Mouse (Mus musculus) right cerebral cortex, postnatal 36 days (tissue): ENCODE results near the gene Wasf2.
"Not testable (repeated sequence)": the region's sequence is repeated elsewhere in the genome, so short reads cannot be mapped to it uniquely, and the experiment has no call there.

Experiments
- DNase-seq, 2 experiments: peaks; one replicate each; pipeline ENCODE4 v3.0.0; 2022; ENCODE audit warnings: low spot score in 2 of 2, mixed read lengths in 1 of 2

Wasf2 gene

GRCm38 (mm10) chr4:133096671-133097070, 33.6 kb upstream of the Wasf2 start:
- DNase-seq = not testable (repeated sequence)

GRCm38 (mm10) chr4:133101751-133102150, 28.6 kb upstream of the Wasf2 start:
- DNase-seq = no peak

- no peak for DNase-seq
These were observed 26.6 kb upstream of the Wasf2 start for GRCm38 (mm10) chr4:133103525-133104193.

GRCm38 (mm10) chr4:133104194-133104569, 26.1 kb upstream of the Wasf2 start:
- DNase-seq = no peak

GRCm38 (mm10) chr4:133106691-133107090, 23.6 kb upstream of the Wasf2 start:
- no peak for DNase-seq

- no peak for DNase-seq
These were observed 22.5 kb upstream of the Wasf2 start for GRCm38 (mm10) chr4:133107788-133108281.

GRCm38 (mm10) chr4:133108481-133109334, 21.6 kb upstream of the Wasf2 start:
- no peak for DNase-seq

GRCm38 (mm10) chr4:133109335-133109801, 20.9 kb upstream of the Wasf2 start:
- DNase-seq = no peak

GRCm38 (mm10) chr4:133112175-133112838, 18.0 kb upstream of the Wasf2 start:
- no peak for DNase-seq

GRCm38 (mm10) chr4:133113351-133113882, 16.9 kb upstream of the Wasf2 start:
- DNase-seq = no peak

GRCm38 (mm10) chr4:133114762-133115161, 15.5 kb upstream of the Wasf2 start:
- DNase-seq = no peak

GRCm38 (mm10) chr4:133115721-133116429, 14.4 kb upstream of the Wasf2 start:
- DNase-seq = no peak

- no peak for DNase-seq
These were observed 13.4 kb upstream of the Wasf2 start for GRCm38 (mm10) chr4:133116756-133117470.

GRCm38 (mm10) chr4:133117556-133118411, 12.5 kb upstream of the Wasf2 start:
- no peak for DNase-seq

GRCm38 (mm10) chr4:133118775-133119375, 11.4 kb upstream of the Wasf2 start:
- no peak for DNase-seq

GRCm38 (mm10) chr4:133119579-133119978, 10.7 kb upstream of the Wasf2 start:
- no peak for DNase-seq

GRCm38 (mm10) chr4:133120833-133121321, 9.4 kb upstream of the Wasf2 start:
- DNase-seq = peak in 1 of 2 experiments; percentile 42

GRCm38 (mm10) chr4:133121416-133121815, 8.9 kb upstream of the Wasf2 start:
- no peak for DNase-seq
